Mouse (Mus musculus): ENCODE results near the gene Gm11042.

Gene Gm11042

DNA sequence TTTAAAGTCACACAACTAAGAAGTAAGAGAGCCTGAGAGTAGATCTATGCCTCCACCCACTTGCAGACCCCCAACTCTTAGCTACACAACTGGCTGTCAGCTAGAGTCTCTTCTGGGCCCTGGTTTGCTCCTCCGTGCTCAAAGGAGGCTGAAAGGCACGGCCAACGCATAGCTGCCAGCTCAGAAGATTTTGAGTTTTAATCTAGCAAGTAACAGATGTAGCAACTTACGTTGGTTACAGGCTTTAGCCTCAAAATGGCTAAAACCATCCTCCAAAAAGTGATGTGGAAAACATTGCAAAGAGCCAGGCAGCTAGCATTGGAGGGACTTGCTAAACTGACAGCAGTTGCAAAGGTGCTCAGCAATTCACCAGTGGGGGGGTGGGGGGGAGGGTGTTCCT lies 25.2 kb downstream of the Gm11042 start:
- in situ Hi-C loops (cut with MboI, MseI) = loop anchor here (10.0 to 25.0 kb wide), 2 partner anchors 229 to 756 kb away; no protein-coding TSS in a partner anchor

DNA sequence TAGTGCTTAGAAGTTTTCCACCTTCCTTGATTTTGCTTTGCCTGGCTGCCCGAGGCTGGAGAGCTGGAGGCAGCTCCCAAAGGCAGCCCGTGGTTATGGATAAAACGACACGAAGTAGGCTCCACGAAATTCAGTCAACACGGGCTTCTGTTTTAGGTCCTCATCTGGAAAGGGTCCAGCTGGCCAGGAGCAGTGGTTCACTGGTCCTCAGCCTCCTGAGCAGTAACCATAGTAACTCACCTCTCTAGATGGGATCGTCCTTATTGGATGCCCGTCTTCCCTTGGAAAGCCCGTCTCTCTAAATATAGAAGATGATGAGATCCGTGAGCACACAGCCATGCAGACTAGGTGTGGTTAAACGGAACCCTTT lies 31.5 kb downstream of the Gm11042 start:
- in situ Hi-C loops (cut with MboI, MseI) = loop anchor here (25.0 kb wide), 1 partner anchor 222 kb away; no protein-coding TSS in a partner anchor

DNA sequence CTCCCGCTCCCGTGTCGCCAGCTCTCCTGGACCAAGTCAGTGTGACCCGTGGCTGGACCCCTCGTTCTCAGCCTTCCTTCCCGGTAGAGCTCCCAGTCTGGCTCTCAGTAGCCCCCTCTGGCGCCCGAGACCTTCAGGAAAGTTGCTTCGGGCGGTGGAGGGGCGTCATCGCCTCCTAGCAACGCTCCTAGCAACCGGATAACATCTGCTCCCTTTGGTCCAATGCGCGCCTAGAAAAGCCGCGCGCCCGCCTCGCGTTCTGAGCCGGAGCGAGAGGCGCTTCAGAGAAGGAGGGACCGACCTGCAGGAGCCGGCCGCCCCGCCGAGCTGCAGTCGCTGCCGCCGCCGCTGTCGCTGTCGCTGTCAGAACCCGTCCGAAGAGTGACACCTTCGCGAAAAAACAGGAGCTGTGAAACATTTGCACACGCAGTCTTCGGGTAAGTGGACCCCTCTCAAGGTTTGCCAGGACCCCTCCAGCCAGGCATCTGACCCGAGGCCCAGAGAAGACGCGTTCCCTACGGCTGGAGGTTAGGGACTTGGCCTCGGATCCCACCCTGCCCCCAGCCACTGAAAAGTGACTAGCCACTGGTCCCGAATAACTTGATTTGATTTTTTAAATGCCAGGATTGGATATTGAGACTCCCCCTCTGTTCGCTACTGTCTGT lies 32.0 kb downstream of the Gm11042 start:
- in situ Hi-C loops (cut with MboI, MseI) = loop anchor here (25.0 kb wide), 1 partner anchor 222 kb away; no protein-coding TSS in a partner anchor

DNA sequence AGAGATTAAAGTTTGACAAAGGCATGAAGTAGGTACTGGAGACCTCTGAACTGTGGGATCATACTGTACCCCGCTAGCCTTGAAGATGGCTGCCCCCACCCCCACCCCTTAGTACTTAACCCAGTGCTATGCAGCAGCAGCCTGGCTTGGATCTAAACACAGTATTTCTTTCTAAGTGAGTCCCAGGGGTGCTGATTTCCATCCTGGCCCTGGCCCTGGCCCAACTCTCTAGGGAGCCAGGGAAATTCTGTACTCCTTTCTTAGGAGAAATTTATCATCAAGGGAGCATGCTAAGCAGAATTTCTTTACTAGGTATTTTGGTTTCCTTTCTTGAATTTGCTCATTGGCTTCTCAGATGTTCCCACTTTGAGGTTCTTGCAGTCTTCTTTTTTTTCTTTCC lies 33.3 kb downstream of the Gm11042 start:
- in situ Hi-C loops (cut with MboI, MseI) = loop anchor here (25.0 kb wide), 1 partner anchor 221 kb away; no protein-coding TSS in a partner anchor

DNA sequence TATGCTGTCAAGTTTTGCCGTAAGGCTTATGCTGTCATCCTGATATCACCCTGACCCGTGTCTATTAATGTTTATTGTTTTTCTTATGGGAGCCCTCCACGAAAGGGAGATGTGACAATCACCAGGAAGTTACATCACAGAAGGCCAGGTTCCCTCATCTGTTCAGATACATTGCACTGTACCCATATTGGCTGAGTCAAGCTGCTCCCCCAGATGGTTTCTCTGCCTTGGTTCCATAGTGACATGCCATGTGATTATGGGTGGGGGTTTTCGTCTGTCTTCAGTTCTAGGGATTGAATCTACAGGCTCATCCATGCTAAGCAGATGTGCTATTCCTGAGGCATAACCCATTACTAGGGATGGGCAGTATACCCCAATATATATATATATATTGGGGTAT lies 34.8 kb downstream of the Gm11042 start:
- in situ Hi-C loops (cut with MboI, MseI) = loop anchor here (25.0 kb wide), 1 partner anchor 219 kb away; no protein-coding TSS in a partner anchor

DNA sequence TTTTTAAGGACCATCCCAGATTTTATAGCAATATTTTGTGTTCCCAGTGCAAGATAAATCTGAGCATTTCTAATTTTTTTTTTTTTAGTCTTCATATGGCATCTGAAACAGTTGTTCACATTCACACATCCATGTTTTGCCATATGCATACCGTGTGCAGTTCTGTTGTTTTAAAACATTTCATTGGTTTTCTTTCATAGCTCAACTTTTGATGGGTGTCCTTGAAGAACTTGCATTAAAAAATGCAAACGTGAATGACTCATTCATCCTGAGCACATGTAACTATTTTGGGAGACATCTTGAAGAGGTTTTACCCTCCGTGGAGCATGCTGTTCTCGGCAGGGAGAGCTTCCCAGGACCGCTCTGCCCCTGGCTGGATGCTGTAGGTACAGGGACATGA lies 38.9 kb downstream of the Gm11042 start:
- in situ Hi-C loops (cut with MboI, MseI) = loop anchor here (25.0 kb wide), 1 partner anchor 215 kb away; no protein-coding TSS in a partner anchor

DNA sequence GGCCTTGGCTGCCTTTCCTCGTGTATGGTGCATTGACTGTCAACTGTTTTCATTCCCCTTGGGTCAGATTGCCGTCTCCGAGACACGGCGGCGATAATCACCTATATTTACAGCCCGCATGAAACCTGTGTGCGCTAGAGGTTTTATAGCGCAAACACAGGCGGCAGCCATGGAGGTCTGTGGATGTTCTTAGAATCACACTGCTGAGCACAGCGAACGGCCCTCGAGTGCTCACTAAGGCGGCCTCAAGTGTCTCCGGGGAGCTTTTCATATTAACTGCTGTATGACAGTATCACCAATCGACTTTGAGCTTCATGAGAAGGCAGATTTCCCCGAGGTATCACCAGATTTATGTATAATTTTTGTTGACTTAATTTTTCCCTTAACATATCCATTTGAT lies 43.6 kb downstream of the Gm11042 start:
- in situ Hi-C loops (cut with MboI, MseI) = no loop called here

DNA sequence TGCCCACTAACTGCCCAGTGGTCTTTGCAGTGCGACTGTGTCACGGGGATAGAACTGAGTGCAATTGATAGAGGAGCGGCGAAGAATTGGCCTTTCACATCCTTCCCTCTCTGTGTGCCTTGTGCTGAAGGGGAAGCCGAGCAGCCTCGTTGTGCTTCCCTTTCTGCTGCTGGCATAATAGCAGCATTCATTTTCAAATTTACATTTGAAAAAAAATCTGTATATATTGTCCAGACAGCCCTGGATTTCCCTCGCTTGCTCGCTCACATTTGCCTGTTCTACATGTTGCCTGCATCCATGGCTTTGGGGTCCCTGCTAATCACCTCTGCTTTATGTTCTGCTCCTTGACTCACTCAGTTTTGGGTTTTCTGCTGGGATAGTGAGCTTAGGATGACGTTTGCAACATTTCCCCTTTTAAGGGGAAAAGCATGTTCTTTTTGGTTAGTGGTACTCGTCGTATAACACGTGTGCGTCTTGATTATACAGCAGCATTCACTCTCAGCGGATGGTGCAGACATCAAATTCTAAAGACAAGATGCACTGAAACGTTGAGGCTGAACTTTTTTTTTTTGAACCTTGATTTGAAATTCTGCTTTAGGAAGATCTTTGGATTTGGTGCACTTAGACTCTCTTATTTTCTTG lies 47.4 kb downstream of the Gm11042 start:
- in situ Hi-C loops (cut with MboI, MseI) = no loop called here

DNA sequence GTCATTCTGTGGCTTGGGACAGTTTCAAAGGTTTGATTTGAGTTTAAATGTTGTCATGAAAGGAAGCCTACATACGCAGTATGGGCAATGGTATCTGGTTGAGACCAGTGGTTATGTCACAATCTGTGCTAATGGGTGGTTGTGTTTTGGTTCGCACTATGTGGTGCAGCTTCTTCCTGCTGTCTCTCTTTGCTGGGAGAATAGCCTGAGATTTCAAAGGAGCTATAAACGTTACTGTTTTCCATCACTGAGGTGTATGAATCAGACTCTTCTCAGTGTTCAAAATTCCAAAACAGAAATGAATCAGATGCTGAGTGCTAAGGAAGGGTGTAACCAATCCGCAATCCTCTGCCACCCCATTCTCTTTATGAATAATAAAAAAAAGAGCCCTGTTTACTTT lies 49.1 kb downstream of the Gm11042 start:
- in situ Hi-C loops (cut with MboI, MseI) = no loop called here

Measured in T-helper 2 cell (primary cell).